Mouse (Mus musculus): Measurements from ENCODE around the gene S1pr5. TPM values are rescaled to one million over a fixed set of nuclear protein-coding genes. Genes with fewer than 3 reads are reported as not detected.

The S1pr5 gene
- polyA plus RNA-seq, 1 experiment: 0.78 TPM

DNA sequence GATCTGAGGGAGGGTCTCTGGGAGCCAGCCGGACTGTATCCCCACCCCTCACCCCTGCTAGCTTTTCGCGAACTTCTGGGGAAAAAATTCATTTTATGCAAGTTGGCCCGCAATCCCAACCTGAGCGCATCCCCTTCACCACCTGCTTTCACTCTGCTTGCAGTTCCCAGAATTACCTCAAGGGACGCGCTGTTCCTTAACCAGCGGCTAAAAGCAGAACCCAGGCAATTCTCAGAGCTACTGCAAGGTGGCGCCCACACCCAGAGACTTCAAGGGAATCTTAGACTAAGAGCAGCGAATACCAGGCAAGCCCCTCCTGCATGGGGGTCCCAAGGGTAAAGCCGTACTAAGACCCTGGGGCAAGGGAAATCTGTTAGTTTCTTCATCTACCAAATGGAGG, 6.9 kb downstream of the S1pr5 start:
- DNase-seq: peak; percentile 89
- Histone ChIP-seq H3K36me3 (ENCODE audit: control insufficient read depth, insufficient read depth, low read length) (no peaks in the 10 kb centered on the region), H3K4me3 (ENCODE audit: control insufficient read depth, insufficient read depth, low read length) (no peak overlapping the region), H3K27me3 (ENCODE audit: control insufficient read depth, insufficient read depth, low read length) (no peaks in the 10 kb centered on the region; the same call in 1 of the 2 replicates), H3K27ac (ENCODE audit: control insufficient read depth, insufficient read depth, low read length) (no peak overlapping the region), H3K4me1 (replicated peaks; ENCODE audit: control insufficient read depth, insufficient read depth, low read length) (peaks cover 24% of the 10 kb centered on the region)
- TF ChIP-seq CTCF (IDR thresholded peaks at IDR 0.05; ENCODE audit: borderline replicate concordance, control insufficient read depth, extremely low read depth, insufficient read depth, low read length, poor library complexity) (peak; percentile 82; the same call in 1 of the 2 replicates), POLR2A (IDR thresholded peaks at IDR 0.05; ENCODE audit: control insufficient read depth, extremely low read depth, insufficient read depth, low read length, poor library complexity) (no peak)
- 5% methylated on average over 11 of the region's 11 CpGs for WGBS

DNA sequence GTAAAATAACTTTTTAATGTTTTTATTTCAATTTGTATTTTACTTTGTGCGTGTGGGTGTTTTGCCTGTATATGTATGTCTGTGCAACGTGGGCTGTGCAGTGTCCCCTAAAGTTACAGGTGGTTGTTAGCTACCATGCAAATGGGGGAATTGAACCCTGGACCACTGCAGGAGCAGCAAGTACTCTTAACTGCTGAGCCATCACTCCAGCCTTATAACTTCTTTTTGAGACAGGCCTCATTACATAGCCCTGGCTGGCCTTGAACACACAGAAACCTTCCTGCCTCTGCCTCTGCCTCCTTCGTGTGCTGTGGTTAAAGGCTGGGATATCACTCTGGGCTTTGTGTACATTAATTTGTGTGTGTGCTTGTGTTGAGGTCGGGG, 8.8 kb downstream of the S1pr5 start:
- H3K4me3 ChIP-seq (ENCODE audit: control insufficient read depth, insufficient read depth, low read length): peak overlapping the region; percentile 69
- peak overlapping the region; percentile 50 for H3K27ac ChIP-seq (ENCODE audit: control insufficient read depth, insufficient read depth, low read length)
- H3K4me1 ChIP-seq (replicated peaks; ENCODE audit: control insufficient read depth, insufficient read depth, low read length): peaks cover 32% of the 10 kb centered on the region
- no peak for DNase-seq
- H3K36me3 ChIP-seq (ENCODE audit: control insufficient read depth, insufficient read depth, low read length): no peaks in the 10 kb centered on the region
- H3K27me3 ChIP-seq (ENCODE audit: control insufficient read depth, insufficient read depth, low read length): no peaks in the 10 kb centered on the region; the same call in 1 of the 2 replicates
- 33% methylated on average over 4 of the region's 4 CpGs for WGBS
- TF ChIP-seq CTCF (IDR thresholded peaks at IDR 0.05; ENCODE audit: borderline replicate concordance, control insufficient read depth, extremely low read depth, insufficient read depth, low read length, poor library complexity) (no peak), POLR2A (IDR thresholded peaks at IDR 0.05; ENCODE audit: control insufficient read depth, extremely low read depth, insufficient read depth, low read length, poor library complexity) (no peak)

DNA sequence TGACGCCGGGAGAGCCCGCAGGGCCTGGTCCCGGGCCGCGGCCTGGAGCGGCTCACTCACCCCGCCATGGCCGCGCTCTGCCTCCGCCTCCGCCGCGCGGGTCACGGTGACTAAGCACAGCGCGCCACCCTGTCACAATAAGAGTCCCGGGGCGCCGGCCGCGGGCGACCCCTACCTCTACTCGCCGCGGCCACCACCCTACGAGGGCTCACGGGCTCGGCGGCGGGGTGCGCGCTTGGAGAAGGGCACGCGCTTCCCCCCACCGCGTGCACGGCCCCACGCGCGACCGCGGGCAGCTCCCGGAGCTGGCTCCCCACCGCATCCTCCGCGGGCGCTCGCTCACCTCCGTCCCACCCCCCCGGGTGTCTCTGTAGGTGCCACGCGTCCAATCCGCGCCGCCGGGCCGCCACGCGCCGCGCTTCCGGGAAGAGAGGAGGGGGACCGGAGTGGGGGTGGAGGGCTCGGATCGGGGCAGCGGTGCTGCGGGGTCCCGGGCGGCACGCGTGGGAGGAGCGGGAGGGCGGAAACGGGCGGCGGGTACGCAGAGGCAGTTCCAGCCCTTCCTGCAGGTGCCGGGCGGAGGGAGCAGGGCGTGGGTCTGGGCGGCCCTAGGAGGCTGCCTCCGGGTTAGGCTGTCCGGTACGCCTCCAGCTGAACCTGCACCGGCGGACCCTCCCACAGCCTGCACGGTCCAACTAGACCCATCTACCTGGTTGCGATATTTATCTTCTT, 9.3 kb downstream of the S1pr5 start, which contains the start of gene Keap1:
Keap1 (minus strand) TSS at position 629 of the 732 bp plus-strand sequence.
- WGBS: 1% methylated on average over 85 of the region's 90 CpGs
- Histone ChIP-seq H3K27me3 (ENCODE audit: control insufficient read depth, insufficient read depth, low read length) (no peaks in the 10 kb centered on the region; the same call in 1 of the 2 replicates), H3K27ac (ENCODE audit: control insufficient read depth, insufficient read depth, low read length) (peak within 1 kb of the TSS; percentile 62), H3K36me3 (ENCODE audit: control insufficient read depth, insufficient read depth, low read length) (no peaks in the 10 kb centered on the region), H3K4me1 (replicated peaks; ENCODE audit: control insufficient read depth, insufficient read depth, low read length) (peaks cover 26% of the 10 kb centered on the region), H3K4me3 (ENCODE audit: control insufficient read depth, insufficient read depth, low read length) (peak within 1 kb of the TSS; percentile 69)
- peak; percentile 90 for DNase-seq
- TF ChIP-seq POLR2A (IDR thresholded peaks at IDR 0.05; ENCODE audit: control insufficient read depth, extremely low read depth, insufficient read depth, low read length, poor library complexity): peak; percentile 63; the same call in 1 of the 2 replicates
- TF ChIP-seq CTCF (IDR thresholded peaks at IDR 0.05; ENCODE audit: borderline replicate concordance, control insufficient read depth, extremely low read depth, insufficient read depth, low read length, poor library complexity): no peak

DNA sequence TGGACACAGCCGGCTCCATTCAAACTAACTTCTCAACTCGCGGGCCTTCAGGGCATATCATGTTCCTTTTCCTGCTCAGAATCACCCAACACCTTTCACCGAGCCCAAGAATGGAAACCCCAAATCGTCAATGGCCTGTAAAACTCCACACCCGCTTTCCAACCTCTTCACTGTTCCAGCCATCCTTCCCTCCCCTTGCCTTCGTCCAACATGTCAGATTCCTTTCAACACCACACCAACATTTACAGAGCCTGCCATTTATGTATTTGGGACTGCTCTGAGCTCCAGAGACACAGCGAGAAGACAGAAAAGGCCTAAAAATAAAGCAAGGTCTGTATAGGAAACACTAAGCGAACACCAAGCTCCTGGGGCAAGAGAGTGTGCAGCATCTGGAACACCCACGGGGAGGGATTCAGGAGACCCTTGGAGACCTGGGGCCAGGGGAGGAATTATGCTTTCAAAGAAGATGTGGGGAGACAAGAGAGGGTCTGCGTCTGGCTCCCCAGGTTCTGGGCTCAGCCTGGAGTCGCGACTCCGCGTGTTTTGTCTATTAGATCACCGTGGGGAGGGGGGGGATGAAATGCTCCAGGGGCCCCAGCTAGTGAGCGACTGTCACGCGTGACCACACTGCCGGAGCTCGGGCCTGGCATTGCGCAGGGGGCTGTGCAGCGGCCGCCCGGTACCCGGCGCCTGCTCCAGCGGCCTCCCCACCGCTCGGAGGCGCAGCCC, 10.1 kb downstream of the S1pr5 start:
- DNase-seq: no peak
- TF ChIP-seq POLR2A (IDR thresholded peaks at IDR 0.05; ENCODE audit: control insufficient read depth, extremely low read depth, insufficient read depth, low read length, poor library complexity) (no peak), CTCF (IDR thresholded peaks at IDR 0.05; ENCODE audit: borderline replicate concordance, control insufficient read depth, extremely low read depth, insufficient read depth, low read length, poor library complexity) (no peak)
- Histone ChIP-seq H3K27ac (ENCODE audit: control insufficient read depth, insufficient read depth, low read length) (peak overlapping the region; percentile 62), H3K4me3 (ENCODE audit: control insufficient read depth, insufficient read depth, low read length) (peak overlapping the region; percentile 69), H3K36me3 (ENCODE audit: control insufficient read depth, insufficient read depth, low read length) (no peaks in the 10 kb centered on the region), H3K4me1 (replicated peaks; ENCODE audit: control insufficient read depth, insufficient read depth, low read length) (peaks cover 25% of the 10 kb centered on the region), H3K27me3 (ENCODE audit: control insufficient read depth, insufficient read depth, low read length) (no peaks in the 10 kb centered on the region)
- whole genome bisulfite sequencing: 1% methylated on average over 31 of the region's 31 CpGs

DNA sequence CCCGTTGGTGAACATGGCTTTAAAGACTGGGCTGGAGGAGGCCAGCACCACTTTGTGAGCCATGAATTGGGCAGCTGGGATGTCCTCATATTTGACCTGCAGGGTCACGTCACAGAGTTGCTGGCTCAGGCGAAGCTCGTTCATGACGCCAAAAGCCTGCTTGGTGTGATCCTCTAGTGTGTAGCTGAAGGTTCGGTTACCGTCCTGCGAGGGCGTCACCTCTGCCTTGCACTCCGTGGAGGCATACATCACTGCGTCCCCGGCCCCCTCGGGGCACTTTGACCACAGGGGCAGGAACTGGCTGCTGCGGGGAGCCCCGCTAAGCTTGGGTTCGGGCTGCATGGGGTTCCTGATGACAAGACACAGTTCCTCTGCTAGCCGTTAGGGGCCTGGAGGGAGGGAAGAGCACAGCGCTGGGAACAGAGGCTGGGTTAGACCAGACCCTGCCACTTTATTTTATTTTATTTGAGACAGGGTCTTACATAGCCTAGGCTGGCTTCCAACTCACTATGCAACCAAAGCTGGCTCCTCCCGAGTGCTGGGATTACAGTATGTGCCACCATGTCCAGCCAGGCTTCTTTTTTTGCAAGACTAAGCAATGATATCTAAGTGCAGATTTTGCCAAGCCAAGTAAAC, 10.8 kb downstream of the S1pr5 start:
- peak overlapping the region; percentile 62 for H3K27ac ChIP-seq (ENCODE audit: control insufficient read depth, insufficient read depth, low read length)
- TF ChIP-seq CTCF (IDR thresholded peaks at IDR 0.05; ENCODE audit: borderline replicate concordance, control insufficient read depth, extremely low read depth, insufficient read depth, low read length, poor library complexity) (peak; percentile 52; the same call in 1 of the 2 replicates), POLR2A (IDR thresholded peaks at IDR 0.05; ENCODE audit: control insufficient read depth, extremely low read depth, insufficient read depth, low read length, poor library complexity) (no peak)
- H3K4me1 ChIP-seq (replicated peaks; ENCODE audit: control insufficient read depth, insufficient read depth, low read length): peaks cover 25% of the 10 kb centered on the region
- DNase-seq: peak; percentile 44
- H3K4me3 ChIP-seq (ENCODE audit: control insufficient read depth, insufficient read depth, low read length): peak overlapping the region; percentile 69
- no peaks in the 10 kb centered on the region for H3K27me3 ChIP-seq (ENCODE audit: control insufficient read depth, insufficient read depth, low read length)
- 12% methylated on average over 19 of the region's 19 CpGs for WGBS
- H3K36me3 ChIP-seq (ENCODE audit: control insufficient read depth, insufficient read depth, low read length): no peaks in the 10 kb centered on the region

DNA sequence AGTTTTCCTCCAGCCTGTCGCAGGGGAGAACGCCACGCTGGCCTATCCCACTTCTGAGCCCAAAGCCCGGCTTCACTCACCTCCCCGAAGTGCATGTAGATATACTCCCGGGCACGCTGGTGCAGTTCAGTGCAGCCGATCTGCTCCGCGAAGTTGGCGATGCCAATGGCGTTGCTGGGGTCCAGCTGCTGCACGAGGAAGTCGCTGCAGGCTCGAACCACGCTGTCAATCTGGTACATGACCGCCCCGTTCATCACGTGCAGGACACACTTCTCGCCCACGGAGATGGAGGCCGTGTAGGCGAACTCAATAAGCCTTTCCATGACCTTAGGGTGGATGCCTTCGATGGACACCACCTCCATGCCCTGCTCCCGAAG, 11.3 kb downstream of the S1pr5 start:
- 77% methylated on average over 25 of the region's 25 CpGs for WGBS
- Histone ChIP-seq H3K27me3 (ENCODE audit: control insufficient read depth, insufficient read depth, low read length) (no peaks in the 10 kb centered on the region), H3K36me3 (ENCODE audit: control insufficient read depth, insufficient read depth, low read length) (no peaks in the 10 kb centered on the region), H3K27ac (ENCODE audit: control insufficient read depth, insufficient read depth, low read length) (0 out of 2 replicates have a peak overlapping the region, but pooled peaks have one; percentile 5), H3K4me1 (replicated peaks; ENCODE audit: control insufficient read depth, insufficient read depth, low read length) (peaks cover 25% of the 10 kb centered on the region), H3K4me3 (ENCODE audit: control insufficient read depth, insufficient read depth, low read length) (peak overlapping the region; percentile 69)
- TF ChIP-seq POLR2A (IDR thresholded peaks at IDR 0.05; ENCODE audit: control insufficient read depth, extremely low read depth, insufficient read depth, low read length, poor library complexity): no peak
- no peak for TF ChIP-seq CTCF (IDR thresholded peaks at IDR 0.05; ENCODE audit: borderline replicate concordance, control insufficient read depth, extremely low read depth, insufficient read depth, low read length, poor library complexity)
- DNase-seq: no peak

Measured in thymus, adult 2 months (tissue).